In genomic region chr6:85431842-85432431, GRCm38 (mm10) we compare ENCODE assay signal across 8 mouse cellular contexts. TPM values are rescaled to one million over a fixed set of nuclear protein-coding genes. Genes with fewer than 3 reads are reported as not detected.
A peak's percentile ranks its signal among the peaks of the same experiment; 100 is the strongest.
DNase-seq lines count a peak whose midpoint lies in the region; ATAC-seq and TF ChIP-seq lines count a peak whose summit lies in the region.

Smyd5 (plus strand) TSS chr6:85431989.

- peak; percentile 85 for DNase-seq in 3134 (ENCODE audit: extremely low read depth, insufficient read length, low spot score)
- DNase-seq in adrenal gland, postnatal 36 days, result peak; percentile 93 to 97
- DNase-seq in heart, adult 11 months, result peak; percentile 97
- DNase-seq in kidney, adult 18-20 months, result peak; percentile 90
- DNase-seq in limb, embryonic 10.5 days (ENCODE audit: low spot score), result peak; percentile 93

- H3K4me1 ChIP-seq in embryonic facial prominence, embryonic 12.5 days, result peaks cover 8% of the 10 kb centered on the region; the same call in 1 of the 2 replicates
- H3K4me1 ChIP-seq in limb, embryonic 10.5 days, result peaks cover 17% of the 10 kb centered on the region
- H3K4me1 ChIP-seq in midbrain, embryonic 12.5 days, result 0 out of 2 replicates have a peak, but pooled peaks cover 9% of the 10 kb centered on the region
- H3K4me1 ChIP-seq in small intestine, adult 2 months (ENCODE audit: control insufficient read depth, insufficient read depth, insufficient read length, low read length), result peaks cover 8% of the 10 kb centered on the region

- no peaks in the 10 kb centered on the region for H3K36me3 ChIP-seq in embryonic facial prominence, embryonic 12.5 days
- H3K36me3 ChIP-seq in limb, embryonic 10.5 days, result no peaks in the 10 kb centered on the region
- H3K36me3 ChIP-seq in midbrain, embryonic 12.5 days, result no peaks in the 10 kb centered on the region
- H3K36me3 ChIP-seq in small intestine, adult 2 months (ENCODE audit: control insufficient read depth, insufficient read depth, low read length), result no peaks in the 10 kb centered on the region

- no peak for TF ChIP-seq POLR2A in small intestine, adult 2 months (IDR thresholded peaks at IDR 0.05; ENCODE audit: low read depth, low read length)

- ATAC-seq in embryonic facial prominence, embryonic 12.5 days (ENCODE audit: insufficient number of reproducible peaks, insufficient read depth, low FRiP score, low TSS enrichment), result peak; percentile 80
- peak; percentile 83 for ATAC-seq in midbrain, embryonic 12.5 days (ENCODE audit: low FRiP score, low read depth)

- H3K9me3 ChIP-seq in embryonic facial prominence, embryonic 12.5 days, result no peaks in the 10 kb centered on the region
- no peaks in the 10 kb centered on the region for H3K9me3 ChIP-seq in limb, embryonic 10.5 days (replicated peaks)
- no peaks in the 10 kb centered on the region for H3K9me3 ChIP-seq in midbrain, embryonic 12.5 days

- no peak within 1 kb of the TSS for H3K27ac ChIP-seq in embryonic facial prominence, embryonic 12.5 days
- peak within 1 kb of the TSS; percentile 92 for H3K27ac ChIP-seq in limb, embryonic 10.5 days
- H3K27ac ChIP-seq in midbrain, embryonic 12.5 days (replicated peaks), result no peak within 1 kb of the TSS; the same call in 1 of the 2 replicates
- H3K27ac ChIP-seq in small intestine, adult 2 months (ENCODE audit: insufficient read depth, low read depth, low read length), result no peak within 1 kb of the TSS

- TF ChIP-seq CTCF in small intestine, adult 2 months (IDR thresholded peaks at IDR 0.05; ENCODE audit: extremely low read depth, insufficient read length, insufficient replicate concordance, low read depth, low read length), result no peak

- H3K4me3 ChIP-seq in embryonic facial prominence, embryonic 12.5 days, result peak within 1 kb of the TSS; percentile 85
- peak within 1 kb of the TSS; percentile 99 for H3K4me3 ChIP-seq in limb, embryonic 10.5 days
- peak within 1 kb of the TSS; percentile 89 for H3K4me3 ChIP-seq in midbrain, embryonic 12.5 days
- H3K4me3 ChIP-seq in small intestine, adult 2 months (ENCODE audit: low read depth, low read length), result peak within 1 kb of the TSS; percentile 97

- peak within 1 kb of the TSS; percentile 66 for H3K4me2 ChIP-seq in embryonic facial prominence, embryonic 12.5 days (replicated peaks)
- peak within 1 kb of the TSS; percentile 90 for H3K4me2 ChIP-seq in midbrain, embryonic 12.5 days (replicated peaks)

- H3K9ac ChIP-seq in embryonic facial prominence, embryonic 12.5 days, result peak within 1 kb of the TSS; percentile 69
- peak within 1 kb of the TSS; percentile 76 for H3K9ac ChIP-seq in midbrain, embryonic 12.5 days (replicated peaks)

- under 1% methylated on average over 39 of the region's 39 CpGs for WGBS in embryonic facial prominence, embryonic 12.5 days
- WGBS in limb, embryonic 10.5 days, result 1% methylated on average over 38 of the region's 39 CpGs
- WGBS in midbrain, embryonic 12.5 days, result under 1% methylated on average over 39 of the region's 39 CpGs
- WGBS in small intestine, adult 2 months, result under 1% methylated on average over 39 of the region's 39 CpGs

- peaks cover 4% of the 10 kb centered on the region for H3K27me3 ChIP-seq in embryonic facial prominence, embryonic 12.5 days
- peaks cover 9% of the 10 kb centered on the region for H3K27me3 ChIP-seq in limb, embryonic 10.5 days (ENCODE audit: low read depth, poor library complexity, severe bottlenecking)
- H3K27me3 ChIP-seq in midbrain, embryonic 12.5 days, result peaks cover 4% of the 10 kb centered on the region; the same call in 1 of the 2 replicates
- H3K27me3 ChIP-seq in small intestine, adult 2 months (ENCODE audit: control insufficient read depth, insufficient read depth, low read length), result no peaks in the 10 kb centered on the region

RNA-seq across cellular contexts. Expression of gene Smyd5, which starts in this region (rescaled TPM):
- total RNA-seq in adrenal gland, postnatal 36 days (2021), result 10 to 100 TPM; 31.2 to 35.9 TPM
- polyA plus RNA-seq in embryonic facial prominence, embryonic 12.5 days (2016; fragmentation: Nextera tagmentation; extraction: Ambion mirVana), result 66.4 and 67.1 TPM in 2 replicates
- polyA plus RNA-seq in limb, embryonic 10.5 days (2016; fragmentation: Nextera tagmentation; extraction: Ambion mirVana), result 88.0 and 104 TPM in 2 replicates
- polyA plus RNA-seq in midbrain, embryonic 12.5 days (2016; fragmentation: Nextera tagmentation; extraction: Ambion mirVana), result 51.4 and 54.8 TPM in 2 replicates
- 6.8 and 9.5 TPM in 2 replicates for polyA plus RNA-seq in small intestine, adult 2 months (2012; rRNA removed)
